Mouse (Mus musculus): ENCODE measurements around the gene Gosr2. TPM values are rescaled to one million over a fixed set of nuclear protein-coding genes. Genes with fewer than 3 reads are reported as not detected.

Gene Gosr2
- polyA plus RNA-seq, 1 experiment from 2014 or later: 87.7 TPM

DNA sequence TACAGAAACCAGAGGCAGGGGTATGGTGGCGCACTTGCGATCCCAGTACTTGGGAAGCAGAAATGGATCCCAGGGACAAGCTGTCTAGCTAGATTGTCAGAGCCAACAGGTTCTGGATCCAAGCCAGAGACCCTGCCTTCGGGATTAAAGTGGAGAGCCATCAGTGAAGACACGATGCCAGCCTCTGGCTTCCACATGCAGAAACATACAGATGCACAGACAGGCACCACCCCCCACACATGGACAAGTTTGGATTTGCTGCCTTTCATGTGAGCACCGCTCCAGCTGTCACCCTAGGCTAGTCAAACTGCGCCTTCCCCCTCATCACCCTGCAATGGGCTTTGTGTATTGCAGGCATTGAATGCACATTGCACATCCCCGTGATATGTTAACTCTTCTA is 39.5 kb downstream of the Gosr2 start:
- Histone ChIP-seq H3K9ac (no peak overlapping the region), H3K4me3 (no peak overlapping the region), H3K27ac (no peak overlapping the region), H3K36me3 (no peaks in the 10 kb centered on the region), H3K27me3 (peaks cover 26% of the 10 kb centered on the region), H3K4me2 (no peak overlapping the region), H3K4me1 (no peaks in the 10 kb centered on the region), H3K9me3 (no peaks in the 10 kb centered on the region)
- no peak for ATAC-seq (ENCODE audit: borderline replicate concordance, extremely low read depth, low FRiP score, low TSS enrichment)
- WGBS: 84% methylated on average over 7 of the region's 7 CpGs

DNA sequence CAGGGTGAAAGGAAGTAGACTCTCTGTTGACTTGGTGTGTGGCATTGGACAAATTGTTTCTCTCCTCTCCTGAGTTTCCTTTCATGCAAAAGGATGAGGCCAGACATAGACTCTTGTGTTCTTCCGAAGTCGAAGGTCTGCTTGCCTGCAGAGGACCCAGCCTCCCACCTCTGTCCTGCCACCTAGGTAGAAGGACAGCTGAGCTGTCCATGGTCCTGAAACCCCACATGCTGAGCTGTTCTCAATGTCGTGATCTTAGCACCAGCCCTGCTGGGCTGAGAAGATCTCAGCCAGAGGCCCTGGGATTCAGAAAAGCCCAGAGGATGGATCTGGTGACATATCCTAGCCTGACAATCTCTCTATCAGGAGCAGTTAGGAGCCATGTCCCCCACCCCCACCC is 41.2 kb downstream of the Gosr2 start:
- no peak overlapping the region for H3K27ac ChIP-seq
- 7% methylated on average over 3 of the region's 3 CpGs for WGBS
- ATAC-seq (ENCODE audit: borderline replicate concordance, extremely low read depth, low FRiP score, low TSS enrichment): no peak
- no peaks in the 10 kb centered on the region for H3K9me3 ChIP-seq
- no peak overlapping the region for H3K4me3 ChIP-seq
- H3K4me1 ChIP-seq: no peaks in the 10 kb centered on the region
- H3K36me3 ChIP-seq: no peaks in the 10 kb centered on the region
- no peak overlapping the region for H3K4me2 ChIP-seq
- H3K27me3 ChIP-seq: peaks cover 43% of the 10 kb centered on the region
- H3K9ac ChIP-seq: no peak overlapping the region

DNA sequence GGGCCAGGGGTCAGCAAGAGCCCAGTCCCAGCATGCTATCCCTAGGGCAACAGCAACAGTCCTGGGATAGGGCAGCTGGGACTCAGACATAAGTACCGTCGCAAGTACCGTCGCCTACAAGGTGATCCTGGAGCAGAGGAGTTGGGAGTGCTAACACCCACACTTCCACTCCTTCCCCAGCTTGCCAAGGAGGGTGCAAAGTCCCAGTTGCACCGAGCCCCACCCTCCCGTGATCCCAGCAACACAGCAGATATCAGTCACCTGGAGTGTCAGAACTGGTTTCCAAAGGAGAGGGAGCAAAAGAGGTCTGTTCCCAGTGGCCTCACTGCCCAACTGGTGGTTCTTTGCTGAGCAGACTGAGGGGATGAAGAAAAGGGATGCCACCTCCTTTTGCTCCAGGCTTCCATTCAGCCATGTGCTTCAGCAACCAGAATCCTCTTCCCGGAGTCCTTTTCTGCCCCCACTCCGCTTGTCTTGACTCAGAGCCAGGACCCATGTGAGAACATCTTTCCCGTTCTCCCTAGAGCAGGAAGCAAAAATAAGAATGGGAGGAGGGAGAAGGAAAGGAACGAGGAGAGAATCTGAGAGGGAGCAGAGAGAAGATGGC is 44.2 kb downstream of the Gosr2 start:
- no peak for ATAC-seq (ENCODE audit: borderline replicate concordance, extremely low read depth, low FRiP score, low TSS enrichment)
- Histone ChIP-seq H3K9me3 (no peaks in the 10 kb centered on the region), H3K4me1 (peaks cover 13% of the 10 kb centered on the region), H3K27ac (no peak overlapping the region), H3K4me2 (no peak overlapping the region), H3K27me3 (peaks cover 73% of the 10 kb centered on the region), H3K36me3 (no peaks in the 10 kb centered on the region), H3K4me3 (no peak overlapping the region), H3K9ac (no peak overlapping the region)
- WGBS: 55% methylated on average over 10 of the region's 10 CpGs

DNA sequence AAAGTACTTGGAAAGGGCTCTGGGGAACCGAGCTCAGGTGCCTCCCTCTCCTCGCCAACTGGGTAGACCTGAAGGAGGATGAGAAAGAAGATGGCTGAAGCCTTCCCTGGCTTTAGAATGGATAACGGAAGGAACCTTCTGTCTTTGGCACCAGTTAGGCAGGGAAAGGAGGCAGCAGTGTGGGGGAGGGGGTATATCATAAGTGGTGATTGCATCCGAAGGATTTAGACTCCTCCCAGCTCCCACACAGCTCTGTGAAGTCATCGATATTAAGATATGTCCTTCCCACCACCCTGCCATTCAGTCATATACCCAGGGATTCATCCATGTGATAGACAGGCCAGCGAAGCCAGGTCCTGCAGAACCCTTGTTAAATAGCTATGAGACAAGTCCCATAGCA is 46.3 kb downstream of the Gosr2 start:
- Histone ChIP-seq H3K9ac (no peak overlapping the region), H3K4me3 (no peak overlapping the region), H3K27me3 (peaks cover 94% of the 10 kb centered on the region), H3K4me1 (peaks cover 13% of the 10 kb centered on the region), H3K36me3 (no peaks in the 10 kb centered on the region), H3K9me3 (no peaks in the 10 kb centered on the region), H3K4me2 (no peak overlapping the region), H3K27ac (no peak overlapping the region)
- no peak for ATAC-seq (ENCODE audit: borderline replicate concordance, extremely low read depth, low FRiP score, low TSS enrichment)
- WGBS: 77% methylated on average over 6 of the region's 6 CpGs

DNA sequence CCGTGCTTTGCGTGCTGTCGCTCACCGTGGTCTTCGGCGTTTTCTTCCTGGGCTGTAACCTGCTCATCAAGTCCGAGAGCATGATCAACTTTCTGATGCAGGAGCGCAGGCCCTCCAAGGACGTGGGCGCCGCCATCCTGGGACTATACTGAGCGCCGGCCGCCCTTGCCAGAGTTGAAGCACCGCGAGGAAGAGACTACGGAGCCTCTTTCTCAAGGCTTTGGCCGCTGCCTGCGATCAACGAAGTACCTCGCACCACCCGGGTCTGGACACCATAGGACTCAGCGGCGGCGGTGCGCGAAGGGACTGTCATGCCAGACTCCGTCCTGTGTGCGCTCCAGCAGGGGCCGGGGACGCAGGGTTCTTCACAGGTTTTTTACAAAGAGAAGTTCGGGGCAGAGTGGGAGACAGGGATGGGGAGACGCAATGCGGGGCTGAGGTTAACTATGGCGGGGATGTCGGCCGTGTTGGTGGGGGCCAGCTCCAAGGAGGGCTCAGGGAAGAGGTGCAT is 47.7 kb downstream of the Gosr2 start:
- H3K4me2 ChIP-seq: peak overlapping the region; percentile 55
- H3K36me3 ChIP-seq: no peaks in the 10 kb centered on the region
- no peak for ATAC-seq (ENCODE audit: borderline replicate concordance, extremely low read depth, low FRiP score, low TSS enrichment)
- 2% methylated on average over 37 of the region's 37 CpGs for WGBS
- peak overlapping the region; percentile 35 for H3K4me3 ChIP-seq
- H3K27me3 ChIP-seq: peaks cover 90% of the 10 kb centered on the region
- H3K9me3 ChIP-seq: no peaks in the 10 kb centered on the region
- no peak overlapping the region for H3K27ac ChIP-seq
- H3K4me1 ChIP-seq: peaks cover 13% of the 10 kb centered on the region
- no peak overlapping the region for H3K9ac ChIP-seq

DNA sequence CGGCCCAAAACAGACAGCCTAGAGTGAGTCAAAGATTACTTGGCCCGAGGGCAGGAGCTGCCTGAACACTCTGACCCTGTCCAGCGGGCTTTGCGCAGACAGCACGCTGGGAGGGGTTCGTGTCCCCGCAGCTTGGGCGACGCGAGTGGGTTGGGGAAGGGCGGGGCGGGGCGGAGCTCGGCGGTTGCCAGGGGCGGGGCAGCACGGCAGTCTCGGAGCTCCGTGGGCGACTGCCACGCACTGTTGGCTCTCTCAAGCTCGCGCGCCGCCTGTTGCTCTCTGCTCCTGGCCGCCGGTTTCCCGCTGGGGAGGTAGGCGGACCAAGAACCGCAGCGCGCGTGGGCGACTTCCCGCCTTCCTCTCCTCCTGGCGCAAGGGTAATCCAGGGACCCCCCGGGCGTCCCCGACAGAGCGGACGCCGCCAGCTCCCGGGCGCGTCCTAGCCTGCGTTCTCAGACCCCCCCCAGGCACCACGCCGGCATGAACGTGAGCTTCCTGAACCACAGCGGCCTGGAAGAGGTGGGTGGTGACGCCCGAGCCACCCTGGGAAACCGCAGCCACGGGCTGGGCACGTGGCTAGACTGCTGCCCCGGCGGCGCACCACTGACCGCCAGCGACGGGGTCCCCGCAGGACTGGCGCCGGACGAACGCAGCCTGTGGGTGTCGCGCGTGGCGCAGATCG is 48.3 kb downstream of the Gosr2 start, which contains the start of gene Rprml:
Rprml (plus strand) TSS at position 270 of the 682 bp plus-strand sequence.
- WGBS: 1% methylated on average over 71 of the region's 71 CpGs
- Histone ChIP-seq H3K9me3 (no peaks in the 10 kb centered on the region), H3K4me3 (peak within 1 kb of the TSS; percentile 35), H3K27ac (no peak within 1 kb of the TSS), H3K27me3 (peaks cover 84% of the 10 kb centered on the region), H3K4me2 (peak within 1 kb of the TSS; percentile 55), H3K36me3 (no peaks in the 10 kb centered on the region), H3K9ac (no peak within 1 kb of the TSS), H3K4me1 (peaks cover 13% of the 10 kb centered on the region)
- no peak for ATAC-seq (ENCODE audit: borderline replicate concordance, extremely low read depth, low FRiP score, low TSS enrichment)

DNA sequence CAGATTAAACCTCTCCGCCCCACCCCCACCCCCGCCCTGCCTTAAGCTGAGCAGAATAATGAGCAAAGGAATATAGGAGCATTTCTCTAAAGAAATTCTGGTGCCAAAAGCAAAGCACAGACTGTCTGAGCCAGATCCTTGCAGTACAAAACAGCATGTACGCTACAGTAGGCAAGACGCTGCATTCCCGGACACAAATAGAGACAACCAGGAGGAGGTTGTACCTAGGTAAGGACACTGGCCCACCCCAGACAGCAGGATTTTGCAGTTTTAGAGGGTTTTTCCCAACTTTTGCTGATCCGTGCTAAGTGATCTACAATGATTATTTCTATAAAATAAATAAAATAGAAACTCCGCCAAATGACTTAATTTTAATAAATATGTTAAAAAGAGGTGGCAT is 49.0 kb downstream of the Gosr2 start:
- H3K36me3 ChIP-seq: no peaks in the 10 kb centered on the region
- H3K4me3 ChIP-seq: no peak overlapping the region
- H3K9ac ChIP-seq: no peak overlapping the region
- H3K27me3 ChIP-seq: peaks cover 78% of the 10 kb centered on the region
- H3K4me2 ChIP-seq: no peak overlapping the region
- H3K27ac ChIP-seq: no peak overlapping the region
- H3K9me3 ChIP-seq: no peaks in the 10 kb centered on the region; the same call in 1 of the 2 replicates
- no peak for ATAC-seq (ENCODE audit: borderline replicate concordance, extremely low read depth, low FRiP score, low TSS enrichment)
- peaks cover 13% of the 10 kb centered on the region for H3K4me1 ChIP-seq
- 24% methylated on average over 7 of the region's 7 CpGs for WGBS

DNA sequence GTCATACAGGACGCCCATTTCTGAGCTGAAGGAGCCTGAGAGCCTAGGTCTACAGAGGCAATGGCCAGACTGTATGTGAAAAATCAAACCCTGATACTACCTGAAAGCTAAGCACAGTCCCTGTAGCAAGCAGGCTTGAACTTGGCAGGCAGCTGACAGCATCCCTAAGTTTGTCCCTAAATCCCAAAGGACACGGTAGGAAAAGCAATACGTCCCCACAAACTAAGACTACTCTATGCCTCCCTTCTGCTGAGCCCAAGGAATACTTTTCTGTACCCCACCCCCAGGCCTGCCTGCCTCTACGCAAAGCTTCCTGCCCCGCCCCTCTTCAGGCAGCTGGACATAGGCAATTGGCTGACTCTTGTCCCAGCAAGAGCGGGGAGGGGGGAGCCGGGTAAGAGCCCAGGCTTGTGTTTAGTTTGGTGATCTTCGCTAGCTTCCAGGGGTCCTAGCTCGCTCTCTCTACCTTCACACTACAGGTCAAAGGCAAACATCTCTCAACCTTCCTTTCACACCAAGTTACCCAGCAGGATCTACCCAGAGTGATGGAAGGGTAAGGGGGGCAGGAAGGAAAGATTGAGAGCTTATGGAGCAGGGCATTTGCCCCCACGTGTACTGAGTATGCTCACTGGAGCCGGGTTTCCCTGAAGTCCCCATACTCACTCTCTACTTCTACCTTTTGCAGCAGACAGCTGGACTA is 49.6 kb downstream of the Gosr2 start:
- ATAC-seq (ENCODE audit: borderline replicate concordance, extremely low read depth, low FRiP score, low TSS enrichment): no peak
- no peak overlapping the region for H3K27ac ChIP-seq
- H3K9ac ChIP-seq: no peak overlapping the region
- peaks cover 13% of the 10 kb centered on the region for H3K4me1 ChIP-seq
- no peak overlapping the region for H3K4me3 ChIP-seq
- no peak overlapping the region for H3K4me2 ChIP-seq
- no peaks in the 10 kb centered on the region; the same call in 1 of the 2 replicates for H3K9me3 ChIP-seq
- H3K36me3 ChIP-seq: no peaks in the 10 kb centered on the region
- H3K27me3 ChIP-seq: peaks cover 72% of the 10 kb centered on the region
- WGBS: 9% methylated on average over 11 of the region's 11 CpGs

DNA sequence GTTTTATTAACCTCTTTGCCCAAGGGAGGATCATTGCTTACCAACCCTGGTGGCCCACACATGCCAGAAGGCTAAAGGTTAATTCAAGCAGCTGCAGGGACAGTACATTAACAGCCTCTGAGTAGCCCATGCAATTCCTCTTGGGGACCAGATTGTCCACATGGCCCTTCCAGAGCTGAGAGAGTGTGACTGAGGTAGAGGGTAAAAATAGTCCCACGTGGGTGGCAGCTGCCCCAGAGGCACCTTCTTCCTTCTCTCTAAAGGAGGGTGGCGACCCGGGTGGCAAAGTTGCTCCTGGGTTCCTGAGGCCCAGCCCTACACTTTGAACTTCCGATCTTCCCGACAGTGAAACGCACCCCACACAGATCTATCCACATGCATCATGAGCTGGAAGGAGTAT is 51.4 kb downstream of the Gosr2 start:
- Histone ChIP-seq H3K4me3 (no peak overlapping the region), H3K4me1 (peaks cover 13% of the 10 kb centered on the region), H3K27ac (no peak overlapping the region), H3K9me3 (no peaks in the 10 kb centered on the region; the same call in 1 of the 2 replicates), H3K27me3 (peaks cover 56% of the 10 kb centered on the region), H3K9ac (no peak overlapping the region), H3K36me3 (no peaks in the 10 kb centered on the region), H3K4me2 (no peak overlapping the region)
- 75% methylated on average over 6 of the region's 6 CpGs for WGBS
- no peak for ATAC-seq (ENCODE audit: borderline replicate concordance, extremely low read depth, low FRiP score, low TSS enrichment)

DNA sequence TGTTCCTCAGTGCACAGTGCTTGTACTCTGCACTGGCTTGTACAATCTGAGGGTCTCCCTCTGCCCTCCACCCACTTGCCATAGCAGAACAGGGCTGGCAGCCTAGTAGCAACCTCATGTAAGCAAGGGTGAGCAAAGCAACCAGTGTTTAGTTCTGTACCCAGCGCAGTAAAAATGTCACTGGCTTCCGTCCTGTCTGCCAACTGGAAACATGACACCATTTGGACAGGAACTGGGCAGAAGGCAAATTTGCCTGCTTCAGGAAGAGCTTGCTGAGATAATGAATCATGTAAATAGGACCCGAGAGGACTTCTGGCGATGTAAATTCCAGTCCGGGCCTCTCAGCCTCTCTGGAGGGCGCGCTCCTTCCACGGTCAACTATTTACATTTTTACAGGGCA is 52.0 kb downstream of the Gosr2 start:
- no peak overlapping the region for H3K27ac ChIP-seq
- ATAC-seq (ENCODE audit: borderline replicate concordance, extremely low read depth, low FRiP score, low TSS enrichment): no peak

DNA sequence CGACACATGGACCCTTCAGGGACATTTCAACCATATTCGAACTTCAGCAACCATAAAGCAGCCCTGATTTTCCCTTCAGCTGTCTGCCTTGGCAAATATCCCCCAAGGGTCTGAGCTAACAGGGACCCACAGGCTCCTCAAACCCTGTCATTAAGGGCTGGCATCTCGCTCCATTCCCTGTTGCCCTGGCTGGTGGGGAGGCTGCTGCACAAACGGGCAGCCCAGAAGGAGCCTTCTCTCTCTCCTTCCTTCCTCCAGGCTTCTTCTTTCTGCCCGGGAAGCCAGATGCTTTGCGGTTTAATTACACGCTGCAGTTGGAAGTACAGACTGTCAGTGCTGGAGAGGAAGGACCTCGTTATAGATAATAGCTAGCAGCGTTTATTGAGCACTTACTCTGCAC is 54.5 kb downstream of the Gosr2 start:
- H3K4me3 ChIP-seq: no peak overlapping the region
- no peaks in the 10 kb centered on the region; the same call in 1 of the 2 replicates for H3K9me3 ChIP-seq
- no peak overlapping the region for H3K9ac ChIP-seq
- H3K27me3 ChIP-seq: peaks cover 40% of the 10 kb centered on the region
- H3K36me3 ChIP-seq: no peaks in the 10 kb centered on the region
- no peak overlapping the region for H3K4me2 ChIP-seq
- WGBS: 67% methylated on average over 9 of the region's 9 CpGs
- ATAC-seq (ENCODE audit: borderline replicate concordance, extremely low read depth, low FRiP score, low TSS enrichment): no peak
- H3K27ac ChIP-seq: no peak overlapping the region
- no peaks in the 10 kb centered on the region; the same call in 1 of the 2 replicates for H3K4me1 ChIP-seq

More for the DNA sequence above, 52.0 kb downstream of the Gosr2 start:
- H3K4me3 ChIP-seq: no peak overlapping the region
- no peak overlapping the region for H3K4me2 ChIP-seq
- no peaks in the 10 kb centered on the region for H3K36me3 ChIP-seq
- peaks cover 53% of the 10 kb centered on the region for H3K27me3 ChIP-seq
- no peaks in the 10 kb centered on the region; the same call in 1 of the 2 replicates for H3K9me3 ChIP-seq
- peaks cover 13% of the 10 kb centered on the region for H3K4me1 ChIP-seq
- no peak overlapping the region for H3K9ac ChIP-seq
- WGBS: 43% methylated on average over 8 of the region's 8 CpGs

All from lung, embryonic 15.5 days (tissue).